Mouse (Mus musculus): ENCODE data around the gene Cacna1e. TPM values are rescaled to one million over a fixed set of nuclear protein-coding genes. Genes with fewer than 3 reads are reported as not detected.

The Cacna1e gene
- polyA plus RNA-seq, 1 experiment from 2014 or later: 0.02 TPM

DNA sequence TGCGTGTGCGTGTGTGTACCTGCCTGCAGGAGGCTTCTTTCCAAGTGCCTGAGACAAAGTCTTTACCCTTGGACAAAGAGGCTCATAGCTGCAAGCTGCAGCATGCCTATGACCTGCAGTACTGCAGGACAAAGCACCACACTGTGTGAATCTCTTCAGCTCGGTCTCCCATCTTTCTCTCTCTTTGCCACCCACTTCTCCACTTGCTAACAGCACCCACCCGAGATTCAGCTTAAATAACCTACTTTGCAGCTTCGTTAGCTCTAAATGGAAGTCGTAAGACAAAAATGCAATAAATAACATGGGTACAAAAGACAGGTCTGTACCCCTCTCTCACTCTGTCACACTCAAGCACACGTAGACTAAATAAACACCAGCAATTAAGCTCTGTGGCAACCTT lies 268.5 kb downstream of the Cacna1e start:
- WGBS (ENCODE audit: insufficient replicate concordance): 60% methylated on average over 7 of the region's 7 CpGs
- H3K9ac ChIP-seq: no peak overlapping the region
- no peaks in the 10 kb centered on the region for H3K9me3 ChIP-seq (replicated peaks)
- no peak overlapping the region for H3K27ac ChIP-seq (replicated peaks)
- no peaks in the 10 kb centered on the region for H3K36me3 ChIP-seq (replicated peaks)
- ATAC-seq (ENCODE audit: insufficient read depth): no peak
- H3K4me2 ChIP-seq: no peak overlapping the region
- no peaks in the 10 kb centered on the region for H3K27me3 ChIP-seq
- no peaks in the 10 kb centered on the region for H3K4me1 ChIP-seq (replicated peaks)
- H3K4me3 ChIP-seq (replicated peaks): no peak overlapping the region

DNA sequence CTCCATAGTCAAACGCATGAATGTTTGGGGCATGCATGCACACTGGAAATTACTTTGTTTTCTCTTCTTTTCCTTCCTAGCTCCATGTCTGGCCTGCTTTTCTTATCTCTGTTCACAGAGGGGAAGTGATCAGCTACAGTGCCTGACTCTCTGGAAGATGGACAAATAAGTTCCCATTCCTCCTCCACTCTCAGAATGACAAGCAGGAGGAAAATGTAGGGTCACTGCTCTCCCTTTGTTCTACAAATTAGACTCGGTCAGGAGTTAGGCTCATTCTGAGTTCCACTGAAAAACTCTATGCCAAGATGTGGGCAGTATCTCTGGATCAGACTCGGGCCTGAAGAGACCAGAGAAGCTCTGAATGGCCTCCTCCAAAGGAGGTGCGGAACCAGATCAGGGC lies 275.8 kb downstream of the Cacna1e start:
- no peak for ATAC-seq (ENCODE audit: insufficient read depth)
- H3K9me3 ChIP-seq (replicated peaks): no peaks in the 10 kb centered on the region
- WGBS (ENCODE audit: insufficient replicate concordance): 33% methylated on average over 4 of the region's 4 CpGs
- no peaks in the 10 kb centered on the region for H3K36me3 ChIP-seq (replicated peaks)
- H3K4me2 ChIP-seq: no peak overlapping the region
- no peaks in the 10 kb centered on the region for H3K4me1 ChIP-seq (replicated peaks)
- no peaks in the 10 kb centered on the region for H3K27me3 ChIP-seq
- H3K9ac ChIP-seq: no peak overlapping the region
- H3K4me3 ChIP-seq (replicated peaks): no peak overlapping the region
- H3K27ac ChIP-seq (replicated peaks): no peak overlapping the region

- Histone ChIP-seq H3K4me2 (no peak overlapping the region), H3K27me3 (no peaks in the 10 kb centered on the region), H3K4me3 (replicated peaks) (no peak overlapping the region), H3K4me1 (replicated peaks) (no peaks in the 10 kb centered on the region), H3K9ac (no peak overlapping the region), H3K36me3 (replicated peaks) (no peaks in the 10 kb centered on the region), H3K9me3 (replicated peaks) (no peaks in the 10 kb centered on the region), H3K27ac (replicated peaks) (no peak overlapping the region)
- no peak for ATAC-seq (ENCODE audit: insufficient read depth)
- WGBS (ENCODE audit: insufficient replicate concordance): 48% methylated on average over 3 of the region's 3 CpGs
These were observed 276.9 kb downstream of the Cacna1e start for GRCm38 (mm10) chr1:154607406-154607805.

GRCm38 (mm10) chr1:154605601-154606000 lies 278.7 kb downstream of the Cacna1e start:
- Histone ChIP-seq H3K36me3 (replicated peaks) (no peaks in the 10 kb centered on the region), H3K27ac (replicated peaks) (no peak overlapping the region), H3K4me2 (no peak overlapping the region), H3K4me1 (replicated peaks) (no peaks in the 10 kb centered on the region), H3K9ac (no peak overlapping the region), H3K27me3 (no peaks in the 10 kb centered on the region), H3K9me3 (replicated peaks) (no peaks in the 10 kb centered on the region), H3K4me3 (replicated peaks) (no peak overlapping the region)
- no peak for ATAC-seq (ENCODE audit: insufficient read depth)
- WGBS (ENCODE audit: insufficient replicate concordance): 53% methylated on average over 2 of the region's 2 CpGs

GRCm38 (mm10) chr1:154603781-154604180 lies 280.5 kb downstream of the Cacna1e start:
- ATAC-seq (ENCODE audit: insufficient read depth): no peak

GRCm38 (mm10) chr1:154602531-154602930 lies 281.8 kb downstream of the Cacna1e start:
- Histone ChIP-seq H3K9me3 (replicated peaks) (no peaks in the 10 kb centered on the region), H3K4me2 (no peak overlapping the region), H3K27ac (replicated peaks) (no peak overlapping the region), H3K4me1 (replicated peaks) (no peaks in the 10 kb centered on the region), H3K27me3 (no peaks in the 10 kb centered on the region), H3K36me3 (replicated peaks) (no peaks in the 10 kb centered on the region), H3K9ac (no peak overlapping the region), H3K4me3 (replicated peaks) (no peak overlapping the region)
- WGBS (ENCODE audit: insufficient replicate concordance): 71% methylated on average over 1 of the region's 1 CpGs
- ATAC-seq (ENCODE audit: insufficient read depth): no peak

More at GRCm38 (mm10) chr1:154603781-154604180, 280.5 kb downstream of the Cacna1e start:
- no peak overlapping the region for H3K4me2 ChIP-seq
- H3K4me3 ChIP-seq (replicated peaks): no peak overlapping the region
- H3K27ac ChIP-seq (replicated peaks): no peak overlapping the region
- H3K9me3 ChIP-seq (replicated peaks): no peaks in the 10 kb centered on the region
- H3K36me3 ChIP-seq (replicated peaks): no peaks in the 10 kb centered on the region
- no peaks in the 10 kb centered on the region for H3K27me3 ChIP-seq
- H3K9ac ChIP-seq: no peak overlapping the region
- H3K4me1 ChIP-seq (replicated peaks): no peaks in the 10 kb centered on the region

DNA sequence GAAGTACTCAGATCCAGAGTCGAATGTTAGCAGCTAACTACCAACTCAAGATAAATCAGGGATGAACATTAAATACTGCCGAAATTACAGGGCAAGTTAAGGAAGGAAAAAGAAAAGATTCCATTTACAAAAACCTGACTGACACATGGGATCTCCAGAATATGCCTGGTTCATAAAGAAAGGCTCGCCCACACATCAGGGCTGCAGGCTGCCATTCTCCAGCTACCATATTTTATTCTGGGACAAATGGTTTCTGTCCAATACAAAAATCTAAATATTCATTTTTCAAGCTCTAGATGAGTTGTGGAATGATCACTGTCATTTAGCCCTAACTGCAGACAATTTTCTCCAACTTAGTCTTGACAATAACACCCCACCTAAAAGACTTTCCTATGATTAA lies 301.8 kb downstream of the Cacna1e start:
- WGBS (ENCODE audit: insufficient replicate concordance): 56% methylated on average over 3 of the region's 3 CpGs
- Histone ChIP-seq H3K4me3 (replicated peaks) (no peak overlapping the region), H3K4me2 (no peak overlapping the region)

GRCm38 (mm10) chr1:154579929-154580328 lies 304.4 kb downstream of the Cacna1e start:
- Histone ChIP-seq H3K27ac (replicated peaks) (no peak overlapping the region), H3K9ac (no peak overlapping the region), H3K36me3 (replicated peaks) (no peaks in the 10 kb centered on the region), H3K4me1 (replicated peaks) (no peaks in the 10 kb centered on the region), H3K27me3 (no peaks in the 10 kb centered on the region), H3K4me3 (replicated peaks) (no peak overlapping the region), H3K4me2 (no peak overlapping the region), H3K9me3 (replicated peaks) (no peaks in the 10 kb centered on the region)
- 40% methylated on average over 2 of the region's 2 CpGs for WGBS (ENCODE audit: insufficient replicate concordance)
- ATAC-seq (ENCODE audit: insufficient read depth): no peak

More for the DNA sequence above, 301.8 kb downstream of the Cacna1e start:
- ATAC-seq (ENCODE audit: insufficient read depth): no peak
- H3K36me3 ChIP-seq (replicated peaks): no peaks in the 10 kb centered on the region
- H3K4me1 ChIP-seq (replicated peaks): no peaks in the 10 kb centered on the region
- no peak overlapping the region for H3K9ac ChIP-seq
- no peak overlapping the region for H3K27ac ChIP-seq (replicated peaks)
- no peaks in the 10 kb centered on the region for H3K9me3 ChIP-seq (replicated peaks)
- H3K27me3 ChIP-seq: no peaks in the 10 kb centered on the region

DNA sequence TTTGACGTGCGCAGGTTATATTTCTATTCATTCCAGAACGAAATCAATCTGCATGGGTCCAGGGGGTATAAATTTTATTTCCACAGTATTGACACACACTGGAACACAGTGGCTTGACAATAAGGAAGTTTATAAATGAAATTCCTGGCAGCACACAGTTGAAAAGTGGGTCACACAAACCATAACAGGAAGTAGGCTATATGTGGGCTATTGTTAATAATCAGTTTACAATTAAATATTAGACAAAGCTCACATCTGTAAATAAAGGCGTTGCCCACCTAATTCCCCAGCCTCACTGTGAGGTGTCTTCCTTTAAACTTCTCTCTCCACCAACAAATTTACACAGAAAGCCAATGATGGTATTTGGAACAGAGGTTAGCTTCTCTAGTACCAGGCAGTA lies 305.6 kb downstream of the Cacna1e start:
- ATAC-seq (ENCODE audit: insufficient read depth): no peak
- Histone ChIP-seq H3K4me3 (replicated peaks) (no peak overlapping the region), H3K9me3 (replicated peaks) (no peaks in the 10 kb centered on the region), H3K4me2 (no peak overlapping the region), H3K27ac (replicated peaks) (no peak overlapping the region), H3K27me3 (no peaks in the 10 kb centered on the region), H3K36me3 (replicated peaks) (no peaks in the 10 kb centered on the region), H3K4me1 (replicated peaks) (no peaks in the 10 kb centered on the region), H3K9ac (no peak overlapping the region)
- 58% methylated on average over 4 of the region's 4 CpGs for WGBS (ENCODE audit: insufficient replicate concordance)

- ATAC-seq (ENCODE audit: insufficient read depth): no peak
- 28% methylated on average over 2 of the region's 2 CpGs for WGBS (ENCODE audit: insufficient replicate concordance)
- Histone ChIP-seq H3K9ac (no peak overlapping the region), H3K36me3 (replicated peaks) (no peaks in the 10 kb centered on the region), H3K27ac (replicated peaks) (no peak overlapping the region), H3K9me3 (replicated peaks) (no peaks in the 10 kb centered on the region), H3K4me1 (replicated peaks) (no peaks in the 10 kb centered on the region), H3K27me3 (no peaks in the 10 kb centered on the region), H3K4me2 (no peak overlapping the region), H3K4me3 (replicated peaks) (no peak overlapping the region)
These were observed 307.9 kb downstream of the Cacna1e start for GRCm38 (mm10) chr1:154576418-154576817.

GRCm38 (mm10) chr1:154566026-154566425 lies 318.3 kb downstream of the Cacna1e start:
- no peak for ATAC-seq (ENCODE audit: insufficient read depth)
- no peak overlapping the region for H3K27ac ChIP-seq (replicated peaks)
- no peaks in the 10 kb centered on the region for H3K36me3 ChIP-seq (replicated peaks)
- H3K9me3 ChIP-seq (replicated peaks): no peaks in the 10 kb centered on the region
- no peaks in the 10 kb centered on the region for H3K4me1 ChIP-seq (replicated peaks)
- H3K9ac ChIP-seq: no peak overlapping the region
- H3K27me3 ChIP-seq: no peaks in the 10 kb centered on the region
- H3K4me2 ChIP-seq: no peak overlapping the region
- 61% methylated on average over 6 of the region's 6 CpGs for WGBS (ENCODE audit: insufficient replicate concordance)
- H3K4me3 ChIP-seq (replicated peaks): no peak overlapping the region

DNA sequence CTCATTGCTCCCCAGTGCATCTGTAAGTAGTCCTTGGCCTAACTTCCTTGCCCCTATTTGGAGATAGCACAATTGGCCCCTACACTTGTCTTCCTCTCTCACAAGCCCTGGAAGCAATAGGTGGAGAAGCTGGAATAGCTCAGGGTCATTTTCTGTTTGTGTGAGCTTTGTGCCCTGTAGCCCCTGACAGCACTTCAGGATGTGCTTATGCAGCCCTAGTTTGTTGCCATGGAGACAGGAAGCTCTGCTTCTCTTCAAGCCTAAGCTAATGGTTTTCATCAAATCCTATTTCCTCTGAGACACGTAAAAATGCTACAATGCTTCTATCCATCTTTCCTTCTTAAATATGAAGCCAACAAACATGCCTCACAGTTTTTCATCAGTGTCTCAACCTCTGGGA lies 328.5 kb downstream of the Cacna1e start:
- no peaks in the 10 kb centered on the region for H3K36me3 ChIP-seq (replicated peaks)
- no peak for ATAC-seq (ENCODE audit: insufficient read depth)
- 32% methylated on average over 1 of the region's 1 CpGs for WGBS (ENCODE audit: insufficient replicate concordance)
- H3K9me3 ChIP-seq (replicated peaks): no peaks in the 10 kb centered on the region
- no peak overlapping the region for H3K27ac ChIP-seq (replicated peaks)
- H3K27me3 ChIP-seq: no peaks in the 10 kb centered on the region
- no peaks in the 10 kb centered on the region for H3K4me1 ChIP-seq (replicated peaks)
- H3K9ac ChIP-seq: no peak overlapping the region
- no peak overlapping the region for H3K4me3 ChIP-seq (replicated peaks)
- no peak overlapping the region for H3K4me2 ChIP-seq
